Mouse (Mus musculus): ENCODE measurements around the gene Akap14. TPM values are rescaled to one million over a fixed set of nuclear protein-coding genes. Genes with fewer than 3 reads are reported as not detected.

Akap14 gene
- polyA plus RNA-seq, 1 experiment from 2014 or later: 0.24 TPM

Other genes starting within 250 kb of the Akap14 start
- 45.8 and 48.9 TPM in 2 replicates for gene Sept6, start 177.0 kb downstream of the Akap14 start, polyA plus RNA-seq (2016; fragmentation: Nextera tagmentation; extraction: Ambion mirVana)
- gene Sowahd, start 120.0 kb downstream of the Akap14 start, polyA plus RNA-seq (2016; fragmentation: Nextera tagmentation; extraction: Ambion mirVana): not detected in 2 replicates
- gene Rpl39, start 83.4 kb downstream of the Akap14 start, polyA plus RNA-seq (2016; fragmentation: Nextera tagmentation; extraction: Ambion mirVana): 451 and 481 TPM in 2 replicates
- gene Upf3b, start 58.5 kb downstream of the Akap14 start, polyA plus RNA-seq (2016; fragmentation: Nextera tagmentation; extraction: Ambion mirVana): 29.7 and 30.1 TPM in 2 replicates
- gene Nkap, start 42.0 kb downstream of the Akap14 start, polyA plus RNA-seq (2016; fragmentation: Nextera tagmentation; extraction: Ambion mirVana): 25.5 and 27.2 TPM in 2 replicates
- 362 and 392 TPM in 2 replicates for gene Ndufa1, start 22.3 kb upstream of the Akap14 start, polyA plus RNA-seq (2016; fragmentation: Nextera tagmentation; extraction: Ambion mirVana)
- 14.4 and 15.3 TPM in 2 replicates for gene Rnf113a1, start 22.4 kb upstream of the Akap14 start, polyA plus RNA-seq (2016; fragmentation: Nextera tagmentation; extraction: Ambion mirVana)
- not detected in 2 replicates for gene Gm9, start 42.2 kb upstream of the Akap14 start, polyA plus RNA-seq (2016; fragmentation: Nextera tagmentation; extraction: Ambion mirVana)
- gene Rhox1, start 53.4 kb upstream of the Akap14 start, polyA plus RNA-seq (2016; fragmentation: Nextera tagmentation; extraction: Ambion mirVana): not detected in 2 replicates
- gene Rhox2a, start 76.1 kb upstream of the Akap14 start, polyA plus RNA-seq (2016; fragmentation: Nextera tagmentation; extraction: Ambion mirVana): not detected in 2 replicates
- not detected in 2 replicates for gene Rhox3a, start 81.1 kb upstream of the Akap14 start, polyA plus RNA-seq (2016; fragmentation: Nextera tagmentation; extraction: Ambion mirVana)
- not detected in 2 replicates for gene Rhox4a, start 96.5 kb upstream of the Akap14 start, polyA plus RNA-seq (2016; fragmentation: Nextera tagmentation; extraction: Ambion mirVana)
- not detected in 2 replicates for gene Rhox3a2, start 211.2 kb upstream of the Akap14 start, polyA plus RNA-seq (2016; fragmentation: Nextera tagmentation; extraction: Ambion mirVana)
- gene Rhox4a2, start 222.0 kb upstream of the Akap14 start, polyA plus RNA-seq (2016; fragmentation: Nextera tagmentation; extraction: Ambion mirVana): 0.69 TPM in 1 of 2 replicates, not detected in the other
- gene Rhox2b, start 243.2 kb upstream of the Akap14 start, polyA plus RNA-seq (2016; fragmentation: Nextera tagmentation; extraction: Ambion mirVana): not detected in 2 replicates

Measured in forebrain, embryonic 12.5 days (tissue).